Mouse (Mus musculus) embryonic facial prominence, embryonic 14.5 days (tissue): ENCODE measurements around the gene Tcl1b5. TPM values are rescaled to one million over a fixed set of nuclear protein-coding genes. Genes with fewer than 3 reads are reported as not detected.

Source experiments
- ATAC-seq: fragments of 200-750 bp; cut with Nextera tagmentation; 2 replicates; pipeline ENCODE4 v1.8.0; 2017; ENCODE audit warnings: low read depth, moderate number of reproducible peaks, moderate TSS enrichment
- DNase-seq: peaks from one replicate; pipeline ENCODE4 v3.0.0-alpha.2; 2015; ENCODE audit warnings: low spot score
- H3K27ac ChIP-seq: fragments of 300-500 bp; sonication (generic); replicated peaks from 2 replicates; pipeline ENCODE4 v1.5.1; 2014; ENCODE audit warnings: low read depth, mild to moderate bottlenecking, low read length, moderate library complexity
- H3K27me3 ChIP-seq: fragments of 300-500 bp; sonication (generic); replicated peaks from 2 replicates; pipeline ENCODE4 v1.6.1; 2014; ENCODE audit warnings: low read length; ENCODE audit not compliant: control insufficient read depth, insufficient read depth
- H3K36me3 ChIP-seq: fragments of 300-500 bp; sonication (generic); 2 replicates; pipeline ENCODE4 v1.6.1; 2014; ENCODE audit warnings: low read length, mixed read lengths; ENCODE audit not compliant: control insufficient read depth, insufficient read depth
- H3K4me1 ChIP-seq: fragments of 300-500 bp; sonication (generic); 2 replicates; pipeline ENCODE4 v1.6.1; 2014; ENCODE audit warnings: antibody characterized with exemption, low read length; ENCODE audit not compliant: control insufficient read depth, insufficient read depth
- H3K4me2 ChIP-seq: fragments of 300-500 bp; sonication (generic); 2 replicates; pipeline ENCODE4 v1.6.1; 2014; ENCODE audit warnings: low read depth, mild to moderate bottlenecking, low read length, moderate library complexity, mixed read lengths
- H3K4me3 ChIP-seq: fragments of 300-500 bp; sonication (generic); 2 replicates; pipeline ENCODE4 v1.5.1; 2014; ENCODE audit warnings: low read depth, mild to moderate bottlenecking, low read length
- H3K9ac ChIP-seq: fragments of 300-500 bp; sonication (generic); 2 replicates; pipeline ENCODE4 v1.6.1; 2014; ENCODE audit warnings: low read depth, mild to moderate bottlenecking, low read length, moderate library complexity, mixed read lengths
- H3K9me3 ChIP-seq: fragments of 300-500 bp; sonication (generic); 2 replicates; pipeline ENCODE4 v1.6.1; 2016; ENCODE audit warnings: low read length; ENCODE audit not compliant: control insufficient read depth
- WGBS: fragments of 180-500 bp; shearing (Covaris S2); extraction: QIAGEN DNeasy Blood & Tissue Kit; methylation state at CpG from one replicate; pipeline ENCODE4 v1.1.7; 2014; 5-methylcytosine and 5-hydroxymethylcytosine counted together
- polyA plus RNA-seq: library from polyadenylated mRNA; unstranded; fragments of >200 nt; fragmentation: Nextera tagmentation; extraction: Ambion mirVana; gene quantifications from 2 replicates; pipeline ENCODE4 v1.2.1, GENCODE M21; 2014

Gene Tcl1b5
- polyA plus RNA-seq, 1 experiment from 2014 or later: not detected

GRCm38 (mm10) chr12:105224621-105225320 lies 48.6 kb downstream of the Tcl1b5 start:
- ATAC-seq: no peak

More at GRCm38 (mm10) chr12:105224621-105225320, 48.6 kb downstream of the Tcl1b5 start:
- Histone ChIP-seq H3K9ac (no peak overlapping the region), H3K9me3 (no peaks in the 10 kb centered on the region), H3K4me1 (no peaks in the 10 kb centered on the region), H3K36me3 (no peaks in the 10 kb centered on the region), H3K27ac (no peak overlapping the region), H3K27me3 (no peaks in the 10 kb centered on the region), H3K4me2 (no peak overlapping the region), H3K4me3 (no peak overlapping the region)
- 46% methylated on average over 16 of the region's 16 CpGs for WGBS
- no peak for DNase-seq

Other genes starting within 250 kb of the Tcl1b5 start
- 1.8 and 3.0 TPM in 2 replicates for gene Syne3, start 166.5 kb upstream of the Tcl1b5 start, polyA plus RNA-seq
- gene Glrx5, start 143.7 kb upstream of the Tcl1b5 start, polyA plus RNA-seq: 183 and 186 TPM in 2 replicates
- not detected in 2 replicates for gene Tcl1b2, start 30.3 kb upstream of the Tcl1b5 start, polyA plus RNA-seq
- not detected in 2 replicates for gene Tcl1b1, start 16.7 kb upstream of the Tcl1b5 start, polyA plus RNA-seq
- gene Tcl1b3, start 14.7 kb downstream of the Tcl1b5 start, polyA plus RNA-seq: not detected in 2 replicates
- gene Tcl1b4, start 25.6 kb downstream of the Tcl1b5 start, polyA plus RNA-seq: not detected in 2 replicates
- gene Tcl1, start 46.4 kb downstream of the Tcl1b5 start, polyA plus RNA-seq: not detected in 2 replicates
- 0.32 and 0.63 TPM in 2 replicates for gene Tunar, start 157.5 kb downstream of the Tcl1b5 start, polyA plus RNA-seq